Mouse (Mus musculus): Measurements from ENCODE around the gene Crygb. TPM values are rescaled to one million over a fixed set of nuclear protein-coding genes. Genes with fewer than 3 reads are reported as not detected.

Gene Crygb
- not detected for polyA plus RNA-seq (2014; fragmentation: Illumina TruSeq; extraction: RNeasy Lipid Tissue Mini Kit (QIAGEN cat#74804); ENCODE audit: low replicate concordance)

DNA sequence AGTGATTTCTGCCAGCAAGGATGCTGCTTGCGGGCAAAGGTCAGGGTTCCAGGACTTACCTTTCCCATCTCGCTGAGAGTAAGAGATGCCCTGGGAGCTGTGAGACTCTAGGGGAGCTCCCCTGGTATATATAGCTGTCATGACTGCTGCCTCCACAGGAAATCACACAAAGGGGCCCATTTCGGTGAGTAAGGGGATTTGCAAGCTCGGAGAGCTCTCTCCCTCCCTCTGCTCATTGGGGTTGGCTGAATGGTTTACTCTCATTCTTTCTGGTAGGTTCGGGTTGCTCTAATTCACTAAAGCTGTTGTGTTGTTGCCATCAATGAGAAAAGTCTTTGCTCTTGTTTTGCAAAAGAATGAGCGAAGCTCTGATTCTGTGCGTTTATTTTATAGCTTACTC, at the start of gene Crygb:
Gene Crygb (minus strand): TSS at position 101 of the 400 bp plus-strand sequence.

DNA sequence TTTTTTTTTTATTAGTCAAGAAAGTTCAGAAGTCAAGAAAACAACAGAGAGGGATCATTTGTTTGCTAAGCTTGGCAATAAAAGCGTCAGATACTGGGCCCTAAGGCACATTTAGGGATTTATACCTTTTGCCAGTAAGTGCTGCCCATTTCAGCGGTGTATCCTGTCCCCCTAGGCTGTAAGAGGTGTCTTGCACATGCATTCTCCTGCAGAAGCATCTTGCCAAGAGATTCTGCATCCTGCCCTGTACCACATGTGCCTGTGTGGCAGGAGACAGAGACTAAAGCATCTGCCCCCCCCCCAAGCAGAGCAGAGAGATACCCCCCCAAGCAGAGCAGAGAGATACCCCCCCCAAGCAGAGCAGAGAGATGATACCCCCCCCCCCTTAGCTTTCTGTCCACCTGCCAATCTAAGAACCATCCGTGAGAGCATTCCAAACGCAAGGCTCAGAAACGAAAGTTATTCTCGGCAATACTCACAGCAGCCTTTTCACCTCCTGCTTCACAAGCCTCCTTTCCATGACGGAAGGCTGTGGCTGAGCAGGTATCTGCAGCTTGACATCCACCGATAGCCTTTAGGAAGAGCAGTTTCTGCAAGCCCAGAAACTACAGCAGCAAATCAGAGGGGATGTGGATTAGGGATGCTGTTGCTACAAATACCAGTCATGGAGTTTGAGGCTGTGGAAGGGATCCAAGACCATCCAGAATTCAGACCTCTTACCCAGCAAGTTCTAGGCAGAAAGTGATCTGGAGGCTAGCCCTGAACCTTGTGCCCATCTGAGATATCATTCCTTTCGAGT, 40.7 kb upstream of the Crygb start, which contains the start of gene D630023F18Rik:
Gene D630023F18Rik (minus strand): TSS at position 641 of the 799 bp plus-strand sequence.

DNA sequence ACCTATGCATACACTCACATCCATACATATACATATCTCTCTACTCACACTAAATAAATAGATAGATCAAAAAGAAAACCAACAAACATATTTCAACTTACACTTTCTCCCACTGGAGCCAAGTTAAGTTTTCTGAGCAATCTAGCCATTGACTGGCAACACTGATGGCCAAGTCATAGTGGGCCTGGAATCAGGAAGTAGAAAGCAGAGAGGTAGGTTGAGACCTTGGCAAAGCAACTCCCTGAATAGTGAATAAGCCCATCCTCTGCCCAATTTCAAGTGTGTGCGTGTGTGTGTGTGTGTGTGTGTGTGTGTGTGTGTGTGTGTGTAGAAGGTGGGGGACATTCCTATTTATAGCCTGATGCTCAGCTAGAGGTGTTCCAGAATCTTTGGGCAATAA, 37.4 kb upstream of the Crygb start, which contains the start of gene Gm28845:
Gene Gm28845 (minus strand): TSS at position 121 of the 400 bp plus-strand sequence.

DNA sequence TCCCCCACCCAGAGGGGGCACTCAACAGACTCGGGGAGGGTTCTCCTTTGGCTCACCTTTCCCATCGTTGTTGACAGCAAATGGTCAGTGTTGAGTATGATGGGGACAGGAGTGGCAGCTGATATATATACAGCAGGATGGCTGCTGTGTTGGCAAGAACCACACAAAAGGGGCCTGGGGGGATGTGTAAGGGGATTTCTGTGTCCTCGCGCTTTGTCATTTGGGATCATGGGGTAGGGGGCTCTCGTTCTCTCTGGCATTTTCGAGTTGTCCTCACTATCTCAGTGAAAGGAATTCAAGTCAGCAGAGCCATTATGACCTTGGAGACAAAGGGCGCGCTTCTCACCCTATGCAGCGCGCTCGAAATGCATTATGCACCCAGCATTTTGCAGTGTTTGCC, 21.2 kb upstream of the Crygb start, which contains the start of gene Cryga:
Gene Cryga (minus strand): TSS at position 101 of the 400 bp plus-strand sequence.

DNA sequence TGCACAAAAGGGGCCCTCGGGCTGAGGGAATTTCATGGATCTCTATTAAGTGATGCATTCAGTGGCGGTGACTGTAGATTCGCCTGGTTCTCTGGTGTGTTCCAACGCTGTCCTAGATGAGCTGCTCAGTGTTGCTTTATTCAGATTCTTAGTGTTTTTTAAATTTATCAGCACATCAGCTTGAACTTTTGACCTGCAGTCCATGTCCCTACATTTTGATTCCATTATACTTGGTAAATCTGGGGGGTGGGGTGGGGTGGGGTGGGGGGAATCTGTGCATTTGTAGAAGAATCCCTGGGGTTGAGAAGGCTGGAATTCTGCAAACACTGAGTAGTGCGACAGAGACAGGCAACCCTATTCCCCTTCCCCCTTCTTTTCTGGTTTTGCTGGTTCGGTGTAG, 8.5 kb downstream of the Crygb start, which contains the start of gene Crygc:
Gene Crygc (minus strand): TSS at position 101 of the 400 bp plus-strand sequence.

DNA sequence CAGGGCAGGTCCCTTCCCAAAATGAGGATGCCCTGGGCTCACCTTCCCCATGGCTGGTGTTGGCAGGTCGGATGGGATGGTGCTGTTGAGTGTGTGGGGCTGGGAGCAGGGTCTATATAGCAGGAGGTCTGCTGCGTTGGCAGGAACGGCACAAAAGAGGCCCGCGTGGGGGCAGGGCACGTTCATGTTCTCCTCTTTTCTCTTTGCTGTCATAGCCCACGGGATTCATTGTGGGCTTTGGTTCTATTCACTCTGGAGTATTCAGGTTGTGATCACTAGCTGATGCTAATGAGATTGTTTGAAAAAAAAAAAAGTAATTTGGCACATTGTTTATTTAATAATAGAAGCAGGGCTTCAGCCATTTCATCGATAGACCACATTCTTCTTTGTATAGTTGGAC, 18.7 kb downstream of the Crygb start, which contains the start of gene Crygd:
Gene Crygd (minus strand): TSS at position 101 of the 400 bp plus-strand sequence.

DNA sequence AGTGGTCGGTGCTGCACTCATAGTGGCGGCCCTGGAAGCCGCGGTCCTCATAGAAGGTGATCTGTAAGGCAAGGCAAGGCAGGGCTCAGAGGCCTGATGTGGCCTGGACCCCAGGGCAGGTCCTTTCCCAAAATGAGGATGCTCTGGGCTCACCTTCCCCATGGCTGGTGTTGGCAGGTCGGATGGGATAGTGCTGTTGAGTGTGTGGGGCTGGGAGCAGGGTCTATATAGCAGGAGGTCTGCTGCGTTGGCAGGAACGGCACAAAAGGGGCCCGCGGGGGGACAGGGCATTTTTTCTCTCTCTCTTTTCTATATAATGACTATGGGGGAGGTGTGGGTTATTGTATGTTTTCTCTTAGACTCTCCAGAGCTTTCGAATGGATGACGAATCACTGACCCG, 31.1 kb downstream of the Crygb start, which contains the start of gene Cryge:
Gene Cryge (minus strand): TSS at position 198 of the 400 bp plus-strand sequence.

DNA sequence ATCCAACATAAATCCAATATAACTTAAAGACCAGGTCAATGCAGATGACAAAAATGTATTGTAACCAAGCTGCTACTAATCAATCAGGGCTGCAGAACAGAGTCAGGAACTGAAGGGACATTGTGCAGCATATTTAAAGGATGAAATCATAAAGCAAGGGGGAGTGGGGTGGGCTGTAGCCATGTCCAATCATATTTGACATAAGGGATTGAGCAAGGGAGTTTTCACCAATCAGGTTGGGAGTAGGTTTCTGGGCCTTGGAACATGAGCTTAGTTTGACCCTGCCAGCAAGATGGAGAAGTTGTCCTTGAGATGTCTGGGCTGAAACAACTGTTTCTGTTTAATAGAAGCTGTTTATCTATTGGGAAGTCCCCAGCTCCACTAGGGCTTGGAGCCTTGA, 49.4 kb downstream of the Crygb start, which contains the start of gene Akr1cl:
Gene Akr1cl (minus strand): TSS at position 119 of the 400 bp plus-strand sequence.

Other genes with a start within 250 kb of the Crygb start
- gene Plekhm3, start 125.5 kb downstream of the Crygb start, polyA plus RNA-seq (2014; fragmentation: Illumina TruSeq; extraction: RNeasy Lipid Tissue Mini Kit (QIAGEN cat#74804); ENCODE audit: low replicate concordance) = 3.6 TPM
- not detected for gene Akr1cl, start 49.5 kb downstream of the Crygb start, polyA plus RNA-seq (2014; fragmentation: Illumina TruSeq; extraction: RNeasy Lipid Tissue Mini Kit (QIAGEN cat#74804); ENCODE audit: low replicate concordance)
- not detected for gene Cryge, start 31.1 kb downstream of the Crygb start, polyA plus RNA-seq (2014; fragmentation: Illumina TruSeq; extraction: RNeasy Lipid Tissue Mini Kit (QIAGEN cat#74804); ENCODE audit: low replicate concordance)
- not detected for gene Crygd, start 18.8 kb downstream of the Crygb start, polyA plus RNA-seq (2014; fragmentation: Illumina TruSeq; extraction: RNeasy Lipid Tissue Mini Kit (QIAGEN cat#74804); ENCODE audit: low replicate concordance)
- not detected for gene Crygc, start 8.6 kb downstream of the Crygb start, polyA plus RNA-seq (2014; fragmentation: Illumina TruSeq; extraction: RNeasy Lipid Tissue Mini Kit (QIAGEN cat#74804); ENCODE audit: low replicate concordance)
- not detected for gene Cryga, start 21.1 kb upstream of the Crygb start, polyA plus RNA-seq (2014; fragmentation: Illumina TruSeq; extraction: RNeasy Lipid Tissue Mini Kit (QIAGEN cat#74804); ENCODE audit: low replicate concordance)
- gene Gm28845, start 37.3 kb upstream of the Crygb start, polyA plus RNA-seq (2014; fragmentation: Illumina TruSeq; extraction: RNeasy Lipid Tissue Mini Kit (QIAGEN cat#74804); ENCODE audit: low replicate concordance) = not detected
- 2.7 TPM for gene D630023F18Rik, start 40.9 kb upstream of the Crygb start, polyA plus RNA-seq (2014; fragmentation: Illumina TruSeq; extraction: RNeasy Lipid Tissue Mini Kit (QIAGEN cat#74804); ENCODE audit: low replicate concordance)
- 1,050 TPM for gene Idh1, start 104.2 kb upstream of the Crygb start, polyA plus RNA-seq (2014; fragmentation: Illumina TruSeq; extraction: RNeasy Lipid Tissue Mini Kit (QIAGEN cat#74804); ENCODE audit: low replicate concordance)
- 14.5 TPM for gene Pikfyve, start 104.4 kb upstream of the Crygb start, polyA plus RNA-seq (2014; fragmentation: Illumina TruSeq; extraction: RNeasy Lipid Tissue Mini Kit (QIAGEN cat#74804); ENCODE audit: low replicate concordance)
- gene Pth2r, start 199.8 kb upstream of the Crygb start, polyA plus RNA-seq (2014; fragmentation: Illumina TruSeq; extraction: RNeasy Lipid Tissue Mini Kit (QIAGEN cat#74804); ENCODE audit: low replicate concordance) = not detected

Measured in small intestine, adult 10 weeks (tissue).